Mouse (Mus musculus): ENCODE measurements around the gene Ccdc113.
"Not testable (repeated sequence)": the region's sequence is repeated elsewhere in the genome, so short reads cannot be mapped to it uniquely, and the experiment has no call there.

Ccdc113 gene

GRCm38 (mm10) chr8:95602168-95602567 is 68.3 kb downstream of the Ccdc113 start:
- DNase-seq (ENCODE audit: low spot score in 2 of 2), result no peak

- not testable (repeated sequence) for DNase-seq (ENCODE audit: low spot score in 2 of 2)
These were observed 72.6 kb downstream of the Ccdc113 start for GRCm38 (mm10) chr8:95606509-95606908.

GRCm38 (mm10) chr8:95607210-95607609 is 73.3 kb downstream of the Ccdc113 start:
- DNase-seq (ENCODE audit: low spot score in 2 of 2), result no peak

Measured in spleen, postnatal 4 days (tissue).